Mouse (Mus musculus) spleen, adult 2 months (tissue): Measurements from ENCODE around the gene Metap1. TPM values are rescaled to one million over a fixed set of nuclear protein-coding genes. Genes with fewer than 3 reads are reported as not detected.

Source experiments
- DNase-seq, 2 experiments: peaks; one replicate each; pipeline versions ENCODE4 v3.0.0 to v3.0.0-alpha.2; 2012 to 2021; ENCODE audit warnings: low spot score in 2 of 2, low read depth in 1 of 2
- H3K27ac ChIP-seq: fragments of 200-500 bp; 2 replicates; pipeline ENCODE4 v1.5.1; 2012; ENCODE audit warnings: low read length, inconsistent platforms; ENCODE audit not compliant: insufficient read depth
- H3K27me3 ChIP-seq: fragments of 200-500 bp; 2 replicates; pipeline ENCODE4 v1.6.1; 2012; ENCODE audit warnings: mild to moderate bottlenecking, moderate library complexity, low read length, inconsistent platforms; ENCODE audit not compliant: control insufficient read depth, insufficient read depth
- H3K36me3 ChIP-seq: fragments of 200-500 bp; 2 replicates; pipeline ENCODE4 v1.6.1; 2012; ENCODE audit warnings: mild to moderate bottlenecking, low read length, inconsistent platforms; ENCODE audit not compliant: control insufficient read depth, insufficient read depth
- H3K4me1 ChIP-seq: fragments of 200-500 bp; 2 replicates; pipeline ENCODE4 v1.6.1; 2011; ENCODE audit warnings: inconsistent platforms; ENCODE audit not compliant: control insufficient read depth, insufficient read depth, insufficient read length
- H3K4me3 ChIP-seq: fragments of 200-500 bp; 2 replicates; pipeline ENCODE4 v1.5.1; 2011; ENCODE audit warnings: mild to moderate bottlenecking, inconsistent platforms; ENCODE audit not compliant: insufficient read depth, insufficient read length; ENCODE audit errors: extremely low read depth
- CTCF ChIP-seq: fragments of 200-500 bp; IDR thresholded peaks from 2 replicates; pipeline ENCODE4 v1.5.1; 2011; ENCODE audit warnings: mild to moderate bottlenecking, inconsistent platforms; ENCODE audit not compliant: insufficient read depth, insufficient read length, insufficient replicate concordance; ENCODE audit errors: extremely low read depth
- POLR2A ChIP-seq: fragments of 200-500 bp; IDR thresholded peaks from 2 replicates; pipeline ENCODE4 v1.6.1; 2011; ENCODE audit warnings: low read depth, low read length, inconsistent platforms
- WGBS: fragments of 180-500 bp; shearing (Covaris S2); methylation state at CpG from one replicate; pipeline ENCODE4 v1.1.7; 2018; 5-methylcytosine and 5-hydroxymethylcytosine counted together
- polyA plus RNA-seq: library from polyadenylated mRNA; depleted of rRNA; stranded (reverse); fragments of >200 nt; gene quantifications from 2 replicates; pipeline ENCODE4 v1.2.3, GENCODE M21; 2012; rRNA removed

Metap1 gene
- polyA plus RNA-seq: 6.6 and 8.5 TPM in 2 replicates

GRCm38 (mm10) chr3:138489327-138490033, at the start of gene Metap1:
TSS of gene Metap1 (minus strand) at chr3:138489515.
- H3K27ac ChIP-seq: peak within 1 kb of the TSS; percentile 81
- peak; percentile 85 to 96 for DNase-seq
- 1% methylated on average over 43 of the region's 65 CpGs for WGBS
- TF ChIP-seq POLR2A (peak; percentile 71), CTCF (no peak)
- peaks cover 2% of the 10 kb centered on the region; the same call in 1 of the 2 replicates for H3K4me1 ChIP-seq
- H3K27me3 ChIP-seq: no peaks in the 10 kb centered on the region
- H3K4me3 ChIP-seq: peak within 1 kb of the TSS; percentile 98
- peaks cover 3% of the 10 kb centered on the region; the same call in 1 of the 2 replicates for H3K36me3 ChIP-seq

GRCm38 (mm10) chr3:138536031-138536430, 46.7 kb upstream of the Metap1 start:
- H3K36me3 ChIP-seq: no peaks in the 10 kb centered on the region
- 92% methylated on average over 2 of the region's 2 CpGs for WGBS
- TF ChIP-seq POLR2A (no peak), CTCF (no peak)
- H3K4me3 ChIP-seq: no peak overlapping the region
- H3K4me1 ChIP-seq: peaks cover 6% of the 10 kb centered on the region; the same call in 1 of the 2 replicates
- no peaks in the 10 kb centered on the region for H3K27me3 ChIP-seq
- no peak for DNase-seq
- H3K27ac ChIP-seq: no peak overlapping the region

- Histone ChIP-seq H3K4me1 (peaks cover 6% of the 10 kb centered on the region), H3K27ac (no peak overlapping the region), H3K4me3 (no peak overlapping the region), H3K27me3 (no peaks in the 10 kb centered on the region), H3K36me3 (no peaks in the 10 kb centered on the region)
- no peak for DNase-seq
- WGBS: 41% methylated on average over 2 of the region's 2 CpGs
- TF ChIP-seq CTCF (no peak), POLR2A (no peak)
Measured at GRCm38 (mm10) chr3:138532764-138533163, 43.4 kb upstream of the Metap1 start.

GRCm38 (mm10) chr3:138531479-138532181, 42.3 kb upstream of the Metap1 start:
- Histone ChIP-seq H3K4me3 (no peak overlapping the region), H3K4me1 (peaks cover 6% of the 10 kb centered on the region), H3K36me3 (no peaks in the 10 kb centered on the region), H3K27ac (no peak overlapping the region), H3K27me3 (no peaks in the 10 kb centered on the region)
- no peak for TF ChIP-seq CTCF
- TF ChIP-seq POLR2A: no peak
- DNase-seq: no peak
- WGBS: 83% methylated on average over 12 of the region's 12 CpGs

- no peaks in the 10 kb centered on the region for H3K36me3 ChIP-seq
- H3K27ac ChIP-seq: no peak overlapping the region
- no peak overlapping the region for H3K4me3 ChIP-seq
- WGBS: 82% methylated on average over 8 of the region's 8 CpGs
- peaks cover 8% of the 10 kb centered on the region for H3K4me1 ChIP-seq
- H3K27me3 ChIP-seq: no peaks in the 10 kb centered on the region
- TF ChIP-seq CTCF (no peak), POLR2A (no peak)
- no peak for DNase-seq
Measured at GRCm38 (mm10) chr3:138530578-138531478, 41.5 kb upstream of the Metap1 start.

GRCm38 (mm10) chr3:138528265-138528664, 39.0 kb upstream of the Metap1 start:
- Histone ChIP-seq H3K36me3 (no peaks in the 10 kb centered on the region), H3K4me3 (peak overlapping the region; percentile 97), H3K27ac (no peak overlapping the region), H3K27me3 (no peaks in the 10 kb centered on the region), H3K4me1 (peaks cover 9% of the 10 kb centered on the region)
- DNase-seq: no peak
- TF ChIP-seq CTCF: no peak
- no peak for TF ChIP-seq POLR2A
- WGBS: 7% methylated on average over 16 of the region's 16 CpGs
